Mouse (Mus musculus): ENCODE results near the gene Hist3h2ba.

The Hist3h2ba gene

GRCm38 (mm10) chr11:58985299-58985917 is 36.7 kb downstream of the Hist3h2ba start:
- DNase-seq (ENCODE audit: low read depth, low spot score), result no peak

DNA sequence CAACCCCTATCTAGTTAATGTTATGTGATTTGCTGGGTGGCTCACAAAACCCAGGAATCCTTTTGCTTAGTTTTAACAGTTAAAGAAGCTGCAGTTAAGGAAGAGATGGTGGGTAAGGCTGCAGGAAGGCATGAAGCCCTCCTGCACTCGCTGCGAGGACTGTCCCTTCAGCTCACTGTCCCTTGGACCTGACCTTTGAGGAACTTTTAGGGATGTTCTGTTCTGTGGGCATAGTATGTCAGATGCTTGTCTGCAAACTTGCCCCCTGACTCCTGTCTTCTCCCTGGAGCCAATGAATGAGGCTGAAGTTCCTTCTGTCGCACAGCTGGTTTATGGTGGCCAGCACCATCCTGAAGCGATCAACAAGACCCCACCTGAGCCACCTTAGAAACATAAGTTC is 40.4 kb downstream of the Hist3h2ba start:
- no peak for DNase-seq (ENCODE audit: low read depth, low spot score)

DNA sequence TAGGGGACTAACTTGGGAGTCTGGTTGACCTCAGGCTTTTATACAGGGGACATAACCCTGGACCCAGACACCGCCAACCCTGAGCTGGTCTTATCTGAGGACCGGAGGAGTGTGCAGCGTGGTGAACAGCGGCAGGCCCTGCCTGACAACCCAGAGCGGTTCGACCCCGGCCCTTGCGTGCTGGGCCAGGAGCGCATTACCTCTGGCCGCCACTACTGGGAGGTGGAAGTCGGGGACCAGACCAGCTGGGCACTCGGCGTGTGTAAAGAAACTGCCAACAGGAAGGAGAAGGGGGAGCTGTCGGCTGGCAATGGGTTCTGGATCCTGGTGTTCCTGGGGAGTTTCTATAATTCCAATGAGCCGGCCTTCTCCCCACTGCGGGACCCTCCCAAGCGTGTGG is 41.4 kb downstream of the Hist3h2ba start:
- DNase-seq (ENCODE audit: low read depth, low spot score), result peak; percentile 52

DNA sequence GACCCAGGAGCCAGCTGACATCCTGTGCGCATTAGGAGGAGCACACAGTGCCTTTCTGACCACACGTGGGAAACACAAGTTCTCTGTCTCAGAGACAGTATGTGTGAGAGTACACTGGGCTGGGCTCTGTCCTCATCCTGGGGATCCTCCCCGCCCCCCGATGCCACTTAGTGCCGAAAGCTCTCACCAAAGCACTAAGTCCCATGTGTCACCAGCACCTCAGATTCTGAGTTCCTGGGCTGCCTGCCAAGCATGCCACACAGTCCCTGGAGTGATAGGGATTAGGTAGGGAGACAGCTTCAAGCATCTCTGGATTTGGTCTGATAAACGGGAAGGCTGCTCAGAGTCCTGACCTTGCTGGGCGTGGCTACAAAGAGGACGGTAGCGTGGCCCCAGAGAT is 42.1 kb downstream of the Hist3h2ba start:
- no peak for DNase-seq (ENCODE audit: low read depth, low spot score)

DNA sequence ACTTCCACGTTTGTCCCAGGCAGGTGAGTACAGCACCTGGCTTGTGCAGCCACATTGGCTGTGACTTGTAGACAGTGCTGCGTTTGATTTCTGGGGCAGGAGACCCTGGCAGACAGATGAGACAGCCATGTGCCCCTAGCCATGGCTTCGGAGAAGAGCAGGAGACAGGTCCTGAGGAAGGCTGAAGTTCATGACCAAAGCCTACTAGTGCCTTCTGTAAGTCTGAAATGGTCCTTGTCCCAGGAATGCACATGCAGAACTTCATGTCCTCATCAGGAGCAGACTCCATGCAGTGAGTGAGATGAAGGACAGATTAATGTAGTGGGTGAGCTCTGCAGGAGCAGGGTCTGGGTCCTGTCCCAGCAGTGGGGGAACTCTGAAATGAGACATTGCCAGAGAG is 43.2 kb downstream of the Hist3h2ba start:
- no peak for DNase-seq (ENCODE audit: low read depth, low spot score)

GRCm38 (mm10) chr11:58993091-58993670 is 44.5 kb downstream of the Hist3h2ba start:
- DNase-seq (ENCODE audit: low read depth, low spot score), result no peak

GRCm38 (mm10) chr11:58994337-58994826 is 45.7 kb downstream of the Hist3h2ba start:
- peak; percentile 89 for DNase-seq (ENCODE audit: low read depth, low spot score)

DNA sequence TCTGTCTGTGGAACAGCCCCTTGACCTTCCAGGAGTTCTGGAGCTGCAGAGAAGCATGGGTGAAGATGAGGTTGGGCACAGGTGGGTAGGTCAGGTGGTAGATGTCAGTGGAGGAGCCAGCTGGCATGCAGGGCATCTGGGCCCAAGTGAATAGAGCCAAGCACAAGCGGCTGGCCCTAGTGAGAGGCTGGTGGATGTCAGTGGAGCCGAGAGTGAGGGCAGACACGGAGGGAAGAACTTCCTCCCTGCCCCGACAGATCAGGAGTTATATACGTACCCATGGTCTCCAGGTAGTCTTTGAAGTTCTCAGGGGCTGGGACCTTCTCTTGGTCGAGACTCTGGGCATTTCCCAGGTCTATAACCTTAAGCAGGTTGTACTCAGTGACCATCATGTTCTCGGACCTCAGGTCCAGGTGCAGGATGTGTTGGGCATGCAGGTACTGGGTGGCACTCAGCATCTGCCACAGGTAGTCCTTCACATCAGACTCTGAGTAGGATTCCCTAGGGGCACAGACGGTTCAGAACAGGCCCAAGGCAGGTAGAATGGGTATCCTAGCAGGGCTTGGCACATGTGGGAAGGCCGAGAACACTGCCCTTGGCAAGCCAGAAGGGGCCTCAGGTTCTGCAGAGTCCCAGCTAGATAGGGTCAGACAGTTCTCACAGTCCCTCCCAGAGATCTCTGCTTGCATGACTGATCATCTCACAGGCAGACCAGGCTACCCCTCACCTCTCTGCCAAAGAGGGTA is 46.5 kb downstream of the Hist3h2ba start:
- DNase-seq (ENCODE audit: low read depth, low spot score), result no peak

DNA sequence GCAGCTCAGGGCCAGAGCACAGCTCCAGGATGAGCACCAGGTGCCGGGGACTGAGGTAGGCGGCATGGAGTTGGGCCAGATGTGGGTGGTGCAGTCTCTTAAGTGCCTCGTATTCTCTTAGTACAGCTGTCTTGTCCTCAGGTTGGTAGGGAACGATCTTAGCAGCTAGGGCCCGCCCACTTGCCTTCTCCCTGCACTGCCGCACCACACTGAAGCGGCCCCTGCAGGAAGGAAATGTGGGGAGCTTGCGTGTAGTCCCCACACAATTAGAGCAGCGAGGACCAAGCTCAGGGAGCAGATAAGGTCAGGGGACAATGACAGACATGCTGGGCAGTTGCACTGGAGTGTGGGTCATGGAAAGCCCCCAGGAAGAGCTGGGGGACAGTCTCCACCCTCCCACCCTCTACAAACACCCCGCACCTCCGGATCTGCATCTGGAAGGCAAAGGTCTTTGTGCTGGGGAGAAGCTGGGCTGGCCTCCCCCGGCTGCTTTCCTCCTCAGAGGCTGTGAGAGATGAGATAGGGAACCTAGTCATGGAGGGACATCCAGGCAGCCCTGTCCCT is 47.2 kb downstream of the Hist3h2ba start:
- no peak for DNase-seq (ENCODE audit: low read depth, low spot score)

GRCm38 (mm10) chr11:58997541-58997940 is 48.8 kb downstream of the Hist3h2ba start:
- no peak for DNase-seq (ENCODE audit: low read depth, low spot score)

All from ZHBTc4 (cell line).